Comparison of ENCODE assay signal across 17 mouse cellular contexts in the genomic region with DNA sequence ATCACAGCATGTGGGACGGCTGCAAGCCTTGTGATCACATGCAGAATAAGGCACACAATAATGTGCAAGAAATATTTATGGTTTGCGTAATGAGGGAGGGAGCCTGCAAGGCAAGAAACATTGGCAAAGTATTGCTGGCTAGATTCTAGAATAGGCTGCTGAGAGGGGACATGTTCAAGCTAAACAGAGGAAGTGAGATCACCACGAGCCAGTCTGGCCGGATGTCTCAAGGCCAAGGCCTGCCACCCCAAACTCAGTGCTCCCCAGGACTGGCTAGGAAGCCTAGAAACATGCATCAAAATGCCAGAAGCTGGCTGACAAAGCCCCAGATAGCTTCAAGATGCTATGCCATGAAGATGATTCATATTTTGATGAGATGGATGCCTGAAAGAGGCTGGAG.
"Had no signal": no experiment of that assay in that cellular context is flagged by ENCODE, and none has a peak within 500 bp of the region (broad histone marks: within the 10 kb centered on the region; RNA-seq: fewer than 3 reads in every experiment).

No protein-coding gene starts in this region.

- H3K4me2 ChIP-seq: liver, embryonic 13.5 days; midbrain, embryonic 11.5 days; midbrain, embryonic 15.5 days; neural tube, embryonic 12.5 days had no signal

- H3K9ac ChIP-seq: liver, embryonic 13.5 days; liver, postnatal 0 days; midbrain, embryonic 15.5 days; neural tube, embryonic 12.5 days had no signal

- ATAC-seq: inflammation-experienced regulatory T-cells, adult 6 months; intestine, postnatal 0 days; liver, postnatal 0 days; midbrain, embryonic 15.5 days had no signal

- H3K27ac ChIP-seq: layer of hippocampus, adult 2 months; liver, embryonic 13.5 days; macrophage; midbrain, embryonic 15.5 days; neural tube, embryonic 12.5 days had no signal

- H3K36me3 ChIP-seq: liver, embryonic 13.5 days had no signal

- DNase-seq: kidney, adult 9 months; kidney, postnatal 10 days; kidney, postnatal 4 days; liver; liver, embryonic 13.5 days; liver, postnatal 0 days; right cerebral cortex, adult 18-20 months; right cerebral cortex, postnatal 25 days; thymus, postnatal 36 days had no signal

- H3K4me1 ChIP-seq: liver, embryonic 13.5 days; megakaryocyte, embryonic 14.5 days had no signal

- H3K27me3 ChIP-seq: liver, embryonic 13.5 days; megakaryocyte, embryonic 14.5 days; midbrain, embryonic 15.5 days; neural tube, embryonic 12.5 days had no signal

- H3K9me3 ChIP-seq: liver, embryonic 13.5 days; megakaryocyte, embryonic 14.5 days; midbrain, embryonic 15.5 days; neural tube, embryonic 12.5 days had no signal

- H3K4me3 ChIP-seq: layer of hippocampus, adult 2 months; liver, embryonic 13.5 days; megakaryocyte, embryonic 14.5 days; midbrain, embryonic 15.5 days; neural tube, embryonic 12.5 days had no signal
